Mouse (Mus musculus) spleen, postnatal 14 days (tissue): Measurements from ENCODE around the gene Zfp811.
"Not testable (repeated sequence)": the region's sequence is repeated elsewhere in the genome, so short reads cannot be mapped to it uniquely, and the experiment has no call there.

Source experiments
- DNase-seq, 2 experiments: peaks; one replicate each; pipeline ENCODE4 v3.0.0; 2021 to 2022; ENCODE audit warnings: low spot score in 2 of 2

The Zfp811 gene

GRCm38 (mm10) chr17:32809544-32810374 is at the start of gene Zfp811:
TSS of gene Zfp811 (minus strand) at chr17:32809931.
- DNase-seq, result no peak

- not testable (repeated sequence) for DNase-seq
Observed at GRCm38 (mm10) chr17:32856713-32857112, 47.0 kb upstream of the Zfp811 start.

- DNase-seq, result no peak
Observed at GRCm38 (mm10) chr17:32851581-32851980, 41.9 kb upstream of the Zfp811 start.

GRCm38 (mm10) chr17:32841388-32841787 is 31.7 kb upstream of the Zfp811 start:
- no peak for DNase-seq

- no peak for DNase-seq
Observed at GRCm38 (mm10) chr17:32839083-32839802, 29.5 kb upstream of the Zfp811 start.

GRCm38 (mm10) chr17:32830418-32830782 is 20.7 kb upstream of the Zfp811 start:
- DNase-seq, result no peak

- DNase-seq, result peak; percentile 10 to 38
Observed at GRCm38 (mm10) chr17:32829540-32830417, 20.0 kb upstream of the Zfp811 start, which contains the start of gene Zfp799. TSS of gene Zfp799 (minus strand) at chr17:32830261.

- no peak for DNase-seq
Observed at GRCm38 (mm10) chr17:32816074-32816784, 6.5 kb upstream of the Zfp811 start.

GRCm38 (mm10) chr17:32814136-32814535 is 4.4 kb upstream of the Zfp811 start:
- no peak for DNase-seq

- DNase-seq, result no peak
Observed at GRCm38 (mm10) chr17:32810648-32811047, 917 bp upstream of the Zfp811 start.

GRCm38 (mm10) chr17:32808921-32809320 is 810 bp downstream of the Zfp811 start:
- no peak for DNase-seq

- no peak for DNase-seq
Observed at GRCm38 (mm10) chr17:32789244-32789643, 20.5 kb downstream of the Zfp811 start.

GRCm38 (mm10) chr17:32788576-32788975 is 21.2 kb downstream of the Zfp811 start:
- DNase-seq, result no peak

- DNase-seq, result peak; percentile 68 to 76
Observed at GRCm38 (mm10) chr17:32788094-32788559, 21.6 kb downstream of the Zfp811 start, which contains the start of gene Zfp871. TSS of gene Zfp871 (minus strand) at chr17:32788287.

- peak in 1 of 2 experiments; percentile 49 for DNase-seq
Observed at GRCm38 (mm10) chr17:32787436-32788093, 22.2 kb downstream of the Zfp811 start.

GRCm38 (mm10) chr17:32786944-32787343 is 22.8 kb downstream of the Zfp811 start:
- no peak for DNase-seq

GRCm38 (mm10) chr17:32785656-32786055 is 24.1 kb downstream of the Zfp811 start:
- no peak for DNase-seq

GRCm38 (mm10) chr17:32777564-32777963 is 32.2 kb downstream of the Zfp811 start:
- DNase-seq, result no peak

- no peak for DNase-seq
Observed at GRCm38 (mm10) chr17:32771213-32771612, 38.5 kb downstream of the Zfp811 start.

- DNase-seq, result no peak
Observed at GRCm38 (mm10) chr17:32766422-32766821, 43.3 kb downstream of the Zfp811 start.
